In genomic region chr2:170877515-170877914, GRCm38 (mm10) we compare ENCODE assay signal across 8 mouse cellular contexts.
DNase-seq lines count a peak whose midpoint lies in the region; ATAC-seq lines count a peak whose summit lies in the region.

No protein-coding gene starts in this region.

- no peak overlapping the region for H3K4me2 ChIP-seq in hindbrain, embryonic 16.5 days (ENCODE audit: low read length)

- peak; percentile 74 for ATAC-seq in hindbrain, embryonic 16.5 days
- peak; percentile 94 for ATAC-seq in megakaryocyte progenitor cell, adult 5-6 weeks (replicated peaks; ENCODE audit: poor library complexity)

- H3K9me3 ChIP-seq in hindbrain, embryonic 16.5 days (ENCODE audit: control insufficient read depth, low read length), result no peaks in the 10 kb centered on the region

- no peak overlapping the region for H3K27ac ChIP-seq in hindbrain, embryonic 16.5 days (ENCODE audit: low read depth, low read length)

- WGBS in hindbrain, embryonic 16.5 days, result under 1% methylated on average over 4 of the region's 4 CpGs

- H3K9ac ChIP-seq in hindbrain, embryonic 16.5 days (ENCODE audit: low read depth, low read length), result no peak overlapping the region

- H3K27me3 ChIP-seq in hindbrain, embryonic 16.5 days (replicated peaks; ENCODE audit: control insufficient read depth, insufficient read depth, low read length), result no peaks in the 10 kb centered on the region

- no peaks in the 10 kb centered on the region for H3K36me3 ChIP-seq in hindbrain, embryonic 16.5 days (ENCODE audit: control insufficient read depth, insufficient read depth, low read length)

- DNase-seq in ZHBTc4 (ENCODE audit: low read depth, low spot score), result peak; percentile 90
- peak; percentile 92 to 94 for DNase-seq in cerebellum, postnatal 14 days
- DNase-seq in frontal cortex, postnatal 25 days (ENCODE audit: low spot score in 2 of 2), result peak; percentile 76 to 84
- peak; percentile 71 to 76 for DNase-seq in layer of hippocampus, postnatal 36 days
- peak; percentile 72 for DNase-seq in right cerebral cortex, postnatal 25 days
- peak; percentile 74 for DNase-seq in yolk sac, embryonic 10.5 days (ENCODE audit: low spot score)

- H3K4me3 ChIP-seq in hindbrain, embryonic 16.5 days (ENCODE audit: low read length), result no peak overlapping the region

- H3K4me1 ChIP-seq in hindbrain, embryonic 16.5 days (ENCODE audit: control insufficient read depth, insufficient read depth, low read depth, low read length), result 0 out of 2 replicates have a peak, but pooled peaks cover 3% of the 10 kb centered on the region
